Mouse (Mus musculus) embryonic stem cell, embryonic (primary cell): ENCODE data around the gene Hbq1a.

ENCODE experiments used
- CTCF ChIA-PET, 4 experiments: fragments of 300-600 bp in 2 of 4; fragments of 350-600 bp in 2 of 4; sonication (Branson Sonifier 250); formaldehyde crosslinking; loops; one replicate each; lab custom pipeline; 2022; ENCODE audit warnings: inconsistent platforms in 2 of 4; lab: Charles Lee
- POLR2A ChIA-PET, 4 experiments: fragments of 300-600 bp in 2 of 4; fragments of 350-600 bp in 2 of 4; sonication (Branson Sonifier 250); formaldehyde crosslinking; loops; one replicate each; lab custom pipeline; 2022; ENCODE audit warnings: antibody characterized with exemption in 4 of 4, inconsistent platforms in 1 of 4; lab: Charles Lee

Gene Hbq1a

DNA sequence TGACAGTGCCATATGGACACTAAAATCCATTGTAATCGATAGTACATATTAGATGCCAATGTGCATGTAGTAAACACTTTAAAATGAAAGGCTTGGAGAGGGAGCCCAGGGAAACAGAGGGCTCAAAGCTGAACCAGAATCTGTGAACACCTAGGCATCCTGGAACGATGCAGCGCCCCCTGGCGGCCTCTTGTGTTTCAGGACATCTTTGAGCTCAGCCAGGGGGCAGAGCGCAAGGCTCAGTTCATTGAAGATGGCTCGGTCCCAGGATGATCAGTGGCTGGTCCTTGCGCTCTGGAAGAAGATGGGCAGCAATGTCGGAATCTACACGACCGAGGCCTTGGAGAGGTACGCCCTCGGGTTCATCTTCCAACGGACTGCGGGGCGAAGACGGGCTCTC lies at the start of gene Hbq1a:
Hbq1a (plus strand) TSS at position 205 of the 400 bp plus-strand sequence.
- CTCF ChIA-PET = interaction anchor here (0.6 to 1.8 kb wide), 38 partner anchors 10 to 905 kb away, joined by 3 to 49 read pairs (median 4); partner anchors contain the start of genes Hbq1b (in 2 of the 4), Snrnp25 (in 1 of the 4) and Ubtd2 (in 1 of the 4)
- POLR2A ChIA-PET = interaction anchor here in 1 of 4 experiments (0.8 to 1.2 kb wide), 4 partner anchors 13 to 81 kb away, joined by 3 to 6 read pairs (median 4); partner anchors contain the start of gene Hbq1b

DNA sequence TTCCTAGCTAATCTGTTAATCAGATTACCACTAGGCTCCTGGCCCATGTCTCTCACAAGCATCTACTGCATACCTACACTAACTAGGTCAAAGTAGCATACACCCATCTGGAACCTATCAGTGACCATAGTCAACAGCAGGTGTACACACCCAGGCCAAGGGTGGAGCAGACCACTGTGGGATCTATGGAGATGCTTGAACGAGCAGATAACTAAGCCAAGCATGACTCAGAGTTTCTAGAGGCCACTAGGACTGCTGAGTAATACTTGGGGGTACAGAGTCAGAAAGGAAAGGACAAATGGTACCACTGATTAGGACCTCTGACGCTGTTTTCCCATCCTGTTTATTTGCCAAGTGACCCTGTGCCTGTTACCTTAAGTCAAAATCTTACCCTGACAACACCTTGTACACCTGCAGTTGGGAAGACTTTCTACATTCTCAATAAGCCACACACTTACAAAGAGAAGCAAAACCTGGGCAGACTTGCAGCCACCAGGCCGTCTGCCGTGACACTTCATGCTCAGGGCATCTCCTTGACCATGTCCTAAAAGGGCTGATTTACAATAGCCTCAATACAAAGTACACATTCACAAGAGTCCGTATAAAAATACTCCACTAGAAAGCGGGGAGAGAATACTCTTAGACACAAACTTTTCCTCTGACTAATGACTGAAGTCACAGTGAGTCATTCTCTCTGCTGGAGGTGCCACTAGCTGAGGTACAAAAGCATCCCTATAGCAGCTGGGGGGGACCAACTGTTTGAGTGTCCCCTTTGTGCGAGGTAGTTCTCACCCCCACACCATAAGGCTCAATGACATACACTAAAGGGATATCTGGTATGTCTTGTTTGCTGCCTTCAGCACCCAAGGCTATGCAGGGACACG lies 48.7 kb upstream of the Hbq1a start:
- ChIA-PET POLR2A (no interaction called here), CTCF (no interaction called here)

DNA sequence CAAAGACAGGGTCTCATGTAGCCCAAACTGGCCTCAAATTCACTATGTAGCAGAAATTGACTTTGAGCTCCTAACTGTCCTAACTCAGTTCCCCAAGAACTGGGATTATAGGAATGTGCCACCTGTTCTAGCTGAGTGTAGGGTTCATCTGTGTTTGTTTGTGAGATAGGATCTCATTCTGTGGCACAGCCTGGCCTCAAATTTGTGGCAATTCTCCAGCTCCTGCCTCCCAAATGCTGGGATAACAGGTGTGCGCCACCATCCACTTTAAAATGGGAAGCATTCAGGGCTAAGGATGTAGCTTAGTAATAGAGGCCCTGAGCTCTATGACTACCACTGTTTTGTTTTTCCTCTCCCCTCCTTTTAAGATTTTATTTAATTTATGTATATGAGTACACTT lies 46.7 kb upstream of the Hbq1a start:
- ChIA-PET POLR2A (interaction anchor here in 2 of 4 experiments (0.9 to 1.6 kb wide), 3 partner anchors 9 to 14 kb away, joined by 3 to 6 read pairs (median 3); partner anchors contain the start of gene Nprl3 (in 1 of the 2)), CTCF (no interaction called here)

GRCm38 (mm10) chr11:32256146-32256545 lies 43.7 kb upstream of the Hbq1a start:
- CTCF ChIA-PET = interaction anchor here in 2 of 4 experiments (0.6 to 2.5 kb wide), 3 partner anchors 19 to 95 kb away, joined by 3 to 5 read pairs (median 3); partner anchors contain the start of gene Hbq1b (in 1 of the 2)
- POLR2A ChIA-PET = interaction anchor here in 1 of 4 experiments (0.9 to 1.9 kb wide), 2 partner anchors 11 to 12 kb away, joined by 3 to 9 read pairs; partner anchors contain the start of gene Nprl3

DNA sequence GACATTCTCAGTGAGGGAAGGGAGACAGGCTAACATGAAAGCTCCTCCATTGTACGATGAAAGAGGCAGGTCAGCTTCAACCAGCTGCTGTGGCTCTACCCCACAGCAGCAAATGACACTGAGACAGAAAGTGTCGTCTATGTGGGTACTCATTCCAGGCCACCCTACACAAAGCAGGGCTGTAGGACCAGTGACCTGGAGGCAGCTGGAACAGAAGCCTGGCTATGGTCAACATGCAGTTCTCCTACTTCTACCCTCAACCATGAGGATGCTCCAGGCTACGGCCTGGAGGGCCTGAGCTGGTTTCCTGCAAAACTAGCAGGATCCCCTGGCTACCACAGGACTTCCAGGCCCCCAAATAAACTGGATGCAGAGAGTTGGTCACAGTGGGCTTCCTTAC lies 43.3 kb upstream of the Hbq1a start:
- ChIA-PET CTCF (interaction anchor here in 2 of 4 experiments (0.6 to 2.5 kb wide), 3 partner anchors 19 to 95 kb away, joined by 3 to 5 read pairs (median 3); partner anchors contain the start of gene Hbq1b (in 1 of the 2)), POLR2A (interaction anchor here in 1 of 4 experiments (1.9 kb wide), 1 partner anchor 10 kb away, joined by 9 read pairs; the partner anchor contains the start of gene Nprl3)

- CTCF ChIA-PET = no interaction called here
- POLR2A ChIA-PET = interaction anchor here in 1 of 4 experiments (0.7 to 1.3 kb wide), 4 partner anchors 9 to 58 kb away, joined by 3 to 4 read pairs (median 3); partner anchors contain the start of gene Snrnp25
These were observed 37.0 kb upstream of the Hbq1a start for GRCm38 (mm10) chr11:32262674-32263415.

- ChIA-PET CTCF (interaction anchor here in 3 of 4 experiments (0.6 to 0.9 kb wide), 3 partner anchors 23 to 60 kb away, joined by 3 to 15 read pairs (median 3); partner anchors contain the start of gene Snrnp25 (in 1 of the 3)), POLR2A (interaction anchor here in 2 of 4 experiments (0.6 to 3.3 kb wide), 5 partner anchors 12 to 359 kb away, joined by 3 to 9 read pairs (median 4); partner anchors contain the start of gene Snrnp25 (in 2 of the 2))
These were observed 34.6 kb upstream of the Hbq1a start for GRCm38 (mm10) chr11:32265117-32265738.

- POLR2A ChIA-PET = interaction anchor here in 2 of 4 experiments (1.1 to 3.3 kb wide), 5 partner anchors 10 to 62 kb away, joined by 3 to 9 read pairs (median 5); partner anchors contain the start of gene Snrnp25 (in 2 of the 2)
- CTCF ChIA-PET = no interaction called here
These were observed 33.7 kb upstream of the Hbq1a start for GRCm38 (mm10) chr11:32266194-32266593.

GRCm38 (mm10) chr11:32266776-32267175 lies 33.1 kb upstream of the Hbq1a start:
- CTCF ChIA-PET = interaction anchor here in 2 of 4 experiments (0.6 to 1.2 kb wide), 3 partner anchors 20 to 54 kb away, joined by 3 to 4 read pairs (median 4); partner anchors contain the start of gene Hbq1b (in 1 of the 2)
- POLR2A ChIA-PET = interaction anchor here in 2 of 4 experiments (1.1 to 3.3 kb wide), 12 partner anchors 8 to 121 kb away, joined by 3 to 15 read pairs (median 4); partner anchors contain the start of genes Hba-x (in 1 of the 2), Hbq1b (in 1 of the 2) and Snrnp25 (in 1 of the 2)

GRCm38 (mm10) chr11:32267188-32267884 lies 32.5 kb upstream of the Hbq1a start, which contains the start of gene Nprl3:
TSS of gene Nprl3 (minus strand) at chr11:32267707.
- POLR2A ChIA-PET = interaction anchor here in 3 of 4 experiments (0.7 to 3.3 kb wide), 30 partner anchors 8 to 397 kb away, joined by 3 to 15 read pairs (median 3); partner anchors contain the start of genes Hbq1b (in 2 of the 3), Hba-x (in 1 of the 3), Snrnp25 (in 1 of the 3) and Stk10 (in 1 of the 3)
- CTCF ChIA-PET = interaction anchor here (0.6 to 1.5 kb wide), 7 partner anchors 19 to 73 kb away, joined by 3 to 4 read pairs (median 4); partner anchors contain the start of gene Hbq1b (in 1 of the 4)

DNA sequence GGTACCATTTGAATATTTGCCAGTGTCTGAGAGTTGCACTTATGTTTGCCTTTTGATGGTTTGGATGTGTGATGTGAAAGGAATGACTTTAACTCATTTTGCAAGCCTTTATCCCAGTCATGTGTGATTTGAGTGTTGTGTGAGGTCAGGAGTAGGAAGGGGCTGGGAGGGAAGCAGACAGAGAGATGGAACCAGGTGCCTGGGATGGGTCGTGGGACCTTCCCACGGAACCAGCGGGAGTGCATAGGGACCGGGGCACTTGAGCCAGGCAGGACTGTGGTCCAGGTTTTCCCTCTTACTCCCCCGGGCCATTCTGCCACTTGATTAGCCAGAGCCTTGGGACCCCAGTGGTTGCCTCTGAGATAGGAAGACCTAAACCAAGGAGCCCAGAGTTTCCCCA lies 31.9 kb upstream of the Hbq1a start:
- CTCF ChIA-PET = interaction anchor here in 3 of 4 experiments (0.5 to 1.5 kb wide), 7 partner anchors 19 to 491 kb away, joined by 3 to 4 read pairs (median 4); partner anchors contain the start of gene Hbq1b (in 1 of the 3)
- POLR2A ChIA-PET = interaction anchor here in 3 of 4 experiments (0.7 to 3.3 kb wide), 32 partner anchors 8 to 398 kb away, joined by 3 to 15 read pairs (median 3); partner anchors contain the start of genes Hbq1b (in 2 of the 3), Stk10 (in 2 of the 3), Hba-x (in 1 of the 3) and Snrnp25 (in 1 of the 3)

DNA sequence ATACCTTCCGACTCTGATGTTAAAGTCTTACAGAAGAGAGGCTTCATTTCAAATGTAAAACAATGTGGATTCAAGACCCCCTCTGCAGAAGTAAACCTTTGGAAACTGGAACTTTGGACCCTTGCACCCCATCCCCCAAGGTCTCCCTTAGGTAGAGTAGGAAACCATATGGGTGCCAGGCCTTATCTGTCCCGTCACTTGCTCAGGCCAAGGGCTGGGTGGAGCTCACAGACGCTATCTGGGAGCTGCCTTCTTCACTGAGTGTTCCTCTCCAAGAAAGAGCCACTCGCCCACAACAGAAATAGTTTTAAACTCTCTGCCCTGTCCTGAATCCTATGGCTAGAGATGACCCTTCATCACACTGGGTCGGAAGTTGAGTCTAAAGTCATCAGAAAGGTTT lies 30.9 kb upstream of the Hbq1a start:
- POLR2A ChIA-PET = interaction anchor here in 2 of 4 experiments (0.6 to 3.3 kb wide), 9 partner anchors 8 to 399 kb away, joined by 3 to 15 read pairs (median 6); partner anchors contain the start of genes Hbq1b (in 1 of the 2), Sh3pxd2b (in 1 of the 2) and Stk10 (in 1 of the 2)
- CTCF ChIA-PET = interaction anchor here in 3 of 4 experiments (0.8 to 1.2 kb wide), 3 partner anchors 18 to 86 kb away, joined by 3 to 4 read pairs (median 3); partner anchors contain the start of gene Hbq1b (in 1 of the 3)

DNA sequence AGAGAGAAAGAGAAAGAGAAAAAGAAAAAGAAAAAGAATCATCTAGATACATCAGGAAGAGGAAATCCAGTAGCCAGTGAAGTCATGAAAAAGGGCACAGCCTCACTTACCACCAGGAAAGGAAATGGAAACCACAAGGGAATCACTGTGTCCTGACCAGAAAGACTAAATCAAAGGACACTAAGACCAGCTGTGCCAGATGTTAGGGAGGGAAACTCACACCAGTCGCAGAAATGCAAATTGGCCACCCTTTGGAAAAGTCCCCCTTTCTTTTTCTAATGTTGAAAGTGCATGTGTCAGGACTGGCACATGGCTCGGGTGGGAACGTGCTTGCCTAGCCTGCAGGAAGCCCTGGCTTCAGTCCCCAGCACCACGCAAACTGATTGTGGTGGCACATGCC lies 28.7 kb upstream of the Hbq1a start:
- ChIA-PET CTCF (interaction anchor here in 1 of 4 experiments (0.6 kb wide), 1 partner anchor 216 kb away, joined by 9 read pairs; no protein-coding TSS in a partner anchor), POLR2A (interaction anchor here in 1 of 4 experiments (0.6 kb wide), 1 partner anchor 25 kb away, joined by 4 read pairs; no protein-coding TSS in a partner anchor)

GRCm38 (mm10) chr11:32276347-32276746 lies 23.5 kb upstream of the Hbq1a start, which contains the start of gene Hba-x:
TSS of gene Hba-x (plus strand) at chr11:32276400.
- POLR2A ChIA-PET = interaction anchor here in 2 of 4 experiments (1.0 to 2.0 kb wide), 4 partner anchors 8 to 52 kb away, joined by 3 to 15 read pairs (median 6); partner anchors contain the start of gene Nprl3 (in 2 of the 2)
- CTCF ChIA-PET = interaction anchor here in 1 of 4 experiments (0.6 to 1.2 kb wide), 3 partner anchors 11 to 94 kb away, joined by 3 to 4 read pairs (median 3); partner anchors contain the start of genes Hbq1a and Hbq1b
